Mouse (Mus musculus) thymus, adult 2 months (tissue): ENCODE data around the gene Tmod1. TPM values are rescaled to one million over a fixed set of nuclear protein-coding genes. Genes with fewer than 3 reads are reported as not detected.
A peak's percentile ranks its signal among the peaks of the same experiment; 100 is the strongest.

Experiments used
- DNase-seq: peaks from one replicate; pipeline ENCODE4 v3.0.0; 2021
- H3K27ac ChIP-seq: fragments of 200-500 bp; 2 replicates; pipeline ENCODE4 v1.5.1; 2012; ENCODE audit warnings: low read length, control low read depth; ENCODE audit not compliant: control insufficient read depth, insufficient read depth
- H3K27me3 ChIP-seq: fragments of 200-500 bp; 2 replicates; pipeline ENCODE4 v1.6.1; 2012; ENCODE audit warnings: mild to moderate bottlenecking, low read length, moderate library complexity, mixed read lengths; ENCODE audit not compliant: control insufficient read depth, insufficient read depth
- H3K36me3 ChIP-seq: fragments of 200-500 bp; 2 replicates; pipeline ENCODE4 v1.6.1; 2012; ENCODE audit warnings: mild to moderate bottlenecking, low read length, moderate library complexity; ENCODE audit not compliant: control insufficient read depth, insufficient read depth
- H3K4me1 ChIP-seq: fragments of 200-500 bp; replicated peaks from 2 replicates; pipeline ENCODE4 v1.6.1; 2012; ENCODE audit warnings: low read length; ENCODE audit not compliant: control insufficient read depth, insufficient read depth
- H3K4me3 ChIP-seq: fragments of 200-500 bp; 2 replicates; pipeline ENCODE4 v1.5.1; 2012; ENCODE audit warnings: mild to moderate bottlenecking, low read length, control low read depth, moderate library complexity; ENCODE audit not compliant: control insufficient read depth, insufficient read depth
- CTCF ChIP-seq: fragments of 200-500 bp; IDR thresholded peaks from 2 replicates; pipeline ENCODE4 v1.5.1; 2012; ENCODE audit warnings: mild to moderate bottlenecking, control low read depth, low read length, moderate library complexity, borderline replicate concordance; ENCODE audit not compliant: control insufficient read depth, poor library complexity, insufficient read depth; ENCODE audit errors: extremely low read depth
- POLR2A ChIP-seq: fragments of 200-500 bp; IDR thresholded peaks from 2 replicates; pipeline ENCODE4 v1.6.1; 2012; ENCODE audit warnings: mild to moderate bottlenecking, low read length, control low read depth, moderate library complexity; ENCODE audit not compliant: control insufficient read depth, poor library complexity, insufficient read depth; ENCODE audit errors: extremely low read depth
- WGBS: fragments of 180-500 bp; shearing (Covaris S2); methylation state at CpG from one replicate; pipeline ENCODE4 v1.1.7; 2018; 5-methylcytosine and 5-hydroxymethylcytosine counted together
- polyA plus RNA-seq: library from polyadenylated mRNA; depleted of rRNA; stranded (reverse); fragments of >200 nt; gene quantifications from 2 replicates; pipeline ENCODE4 v1.2.3, GENCODE M21; 2012; rRNA removed

Tmod1 gene
- polyA plus RNA-seq, 1 experiment = 3.6 TPM

DNA sequence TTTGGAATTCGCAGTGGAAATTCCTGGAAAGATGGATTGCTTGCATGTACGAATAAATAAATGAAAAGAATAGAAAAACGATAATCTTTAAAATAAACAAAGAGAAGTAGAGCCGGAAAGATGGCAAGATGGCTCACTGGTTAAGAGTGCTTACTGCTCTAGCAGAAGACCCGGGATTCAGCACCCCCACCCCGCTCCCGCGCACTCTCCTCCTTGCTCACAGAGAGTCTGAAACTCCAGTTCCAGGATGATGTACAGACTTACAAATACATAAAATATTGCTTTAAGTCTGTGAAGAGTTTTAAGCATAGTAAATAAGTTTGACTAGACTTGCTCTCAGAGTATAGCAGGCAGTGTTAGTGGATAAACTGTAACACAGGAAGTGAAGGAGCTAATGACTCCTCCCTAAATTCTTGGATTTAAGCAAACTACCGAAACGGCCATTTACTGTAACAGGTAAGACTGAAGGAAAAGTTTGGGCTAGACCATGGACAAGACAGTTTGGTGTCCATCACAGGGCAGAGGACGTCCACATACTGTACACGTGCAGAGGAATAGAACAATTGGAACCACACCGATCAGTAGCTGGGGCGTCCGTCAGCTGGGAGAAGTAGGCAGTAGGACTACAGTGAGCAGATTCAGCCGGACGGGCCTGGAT lies 99.0 kb downstream of the Tmod1 start:
- H3K27me3 ChIP-seq = no peaks in the 10 kb centered on the region
- H3K27ac ChIP-seq = no peak overlapping the region
- no peak for DNase-seq
- no peaks in the 10 kb centered on the region for H3K36me3 ChIP-seq
- peak overlapping the region; percentile 68 for H3K4me3 ChIP-seq
- no peak for TF ChIP-seq CTCF
- TF ChIP-seq POLR2A = no peak
- WGBS = 12% methylated on average over 17 of the region's 17 CpGs
- peaks cover 4% of the 10 kb centered on the region for H3K4me1 ChIP-seq

DNA sequence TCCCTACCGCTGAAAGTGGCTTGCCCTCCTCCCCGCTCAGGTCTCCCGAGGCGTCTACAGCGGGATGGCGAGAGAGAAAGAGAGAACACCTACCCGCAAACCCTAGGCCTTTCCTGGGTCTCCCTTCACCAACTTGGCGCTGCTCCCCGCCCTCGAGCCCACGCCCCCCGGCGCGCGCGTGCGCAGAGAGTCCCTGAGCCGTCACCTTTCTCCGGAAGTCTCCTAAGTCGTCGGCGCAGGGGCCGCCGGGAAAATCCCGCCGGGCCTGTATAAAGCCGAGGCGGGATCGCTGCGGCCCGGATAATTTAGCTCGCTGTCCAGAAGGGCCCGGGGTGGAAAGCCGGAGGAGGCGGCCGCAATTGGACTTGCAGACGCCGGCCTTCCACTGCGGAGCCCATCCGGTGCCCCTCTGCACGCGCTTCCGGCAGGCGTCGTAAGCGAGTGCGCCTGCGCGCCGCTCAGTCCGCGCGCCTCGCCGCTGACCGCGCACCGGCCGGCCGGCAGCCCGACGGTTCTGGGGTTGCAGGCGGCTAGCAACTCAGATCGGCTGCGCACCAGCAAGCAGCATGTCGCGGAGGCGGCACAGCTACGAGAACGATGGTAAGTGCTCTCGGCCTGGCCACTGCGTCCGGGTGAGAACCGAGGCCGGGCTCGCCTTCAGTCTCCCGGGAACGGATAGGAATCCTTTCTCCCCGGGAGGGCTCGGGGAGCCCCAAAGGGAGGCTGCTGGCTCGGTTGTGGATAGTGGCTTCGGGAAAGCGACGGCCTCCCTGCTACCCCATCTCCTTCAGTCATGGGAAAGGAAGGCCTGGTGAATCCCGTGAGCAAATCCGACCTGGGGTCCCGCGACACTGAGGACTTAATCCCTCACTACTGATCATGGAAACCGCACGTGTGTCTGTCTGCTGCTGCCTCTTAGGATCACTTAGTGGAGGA lies 99.8 kb downstream of the Tmod1 start, which contains the start of the genes Ncbp1 and Tstd2:
TSS of gene Ncbp1 (plus strand) at position 327 of the 936 bp plus-strand sequence.
TSS of gene Tstd2 (minus strand) at position 408 of the 936 bp plus-strand sequence.
- Histone ChIP-seq H3K4me3 (peak within 1 kb of the TSS; percentile 68), H3K4me1 (peaks cover 4% of the 10 kb centered on the region), H3K27ac (no peak within 1 kb of the TSS), H3K27me3 (no peaks in the 10 kb centered on the region), H3K36me3 (no peaks in the 10 kb centered on the region)
- under 1% methylated on average over 89 of the region's 90 CpGs for WGBS
- peak; percentile 91 for DNase-seq
- 0 out of 2 replicates have a peak, but pooled peaks have one; percentile 39 for TF ChIP-seq CTCF
- no peak for TF ChIP-seq POLR2A

DNA sequence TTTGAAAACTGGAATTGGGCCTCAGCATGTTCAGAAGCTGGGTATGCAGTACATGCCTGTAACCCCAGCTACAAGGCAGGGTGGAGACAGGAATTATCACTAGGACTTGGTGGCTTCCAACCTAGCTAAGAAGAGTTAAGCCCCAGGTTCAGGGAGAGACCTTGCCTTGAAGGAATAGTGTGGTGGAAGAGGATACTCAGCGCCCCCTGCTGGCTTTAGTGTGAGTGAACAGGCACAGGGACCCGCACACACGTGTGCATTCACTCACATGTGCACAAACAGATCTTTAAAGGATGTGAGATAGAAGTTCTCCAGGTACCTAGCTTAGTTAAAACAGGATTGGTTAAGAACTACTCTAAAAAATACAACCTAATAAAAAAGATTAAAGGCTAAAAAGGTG lies 105.6 kb downstream of the Tmod1 start:
- no peak for DNase-seq
- 89% methylated on average over 3 of the region's 3 CpGs for WGBS
- H3K36me3 ChIP-seq = peaks cover 18% of the 10 kb centered on the region
- H3K4me1 ChIP-seq = peaks cover 4% of the 10 kb centered on the region
- no peak overlapping the region for H3K27ac ChIP-seq
- H3K4me3 ChIP-seq = no peak overlapping the region
- TF ChIP-seq POLR2A (no peak), CTCF (no peak)
- H3K27me3 ChIP-seq = no peaks in the 10 kb centered on the region

GRCm38 (mm10) chr4:46146881-46147280 lies 108.1 kb downstream of the Tmod1 start:
- H3K4me3 ChIP-seq = no peak overlapping the region
- DNase-seq = no peak
- H3K36me3 ChIP-seq = peaks cover 37% of the 10 kb centered on the region
- no peak overlapping the region for H3K27ac ChIP-seq
- 100% methylated on average over 1 of the region's 1 CpGs for WGBS
- no peaks in the 10 kb centered on the region for H3K27me3 ChIP-seq
- no peaks in the 10 kb centered on the region for H3K4me1 ChIP-seq
- no peak for TF ChIP-seq CTCF
- TF ChIP-seq POLR2A = no peak

DNA sequence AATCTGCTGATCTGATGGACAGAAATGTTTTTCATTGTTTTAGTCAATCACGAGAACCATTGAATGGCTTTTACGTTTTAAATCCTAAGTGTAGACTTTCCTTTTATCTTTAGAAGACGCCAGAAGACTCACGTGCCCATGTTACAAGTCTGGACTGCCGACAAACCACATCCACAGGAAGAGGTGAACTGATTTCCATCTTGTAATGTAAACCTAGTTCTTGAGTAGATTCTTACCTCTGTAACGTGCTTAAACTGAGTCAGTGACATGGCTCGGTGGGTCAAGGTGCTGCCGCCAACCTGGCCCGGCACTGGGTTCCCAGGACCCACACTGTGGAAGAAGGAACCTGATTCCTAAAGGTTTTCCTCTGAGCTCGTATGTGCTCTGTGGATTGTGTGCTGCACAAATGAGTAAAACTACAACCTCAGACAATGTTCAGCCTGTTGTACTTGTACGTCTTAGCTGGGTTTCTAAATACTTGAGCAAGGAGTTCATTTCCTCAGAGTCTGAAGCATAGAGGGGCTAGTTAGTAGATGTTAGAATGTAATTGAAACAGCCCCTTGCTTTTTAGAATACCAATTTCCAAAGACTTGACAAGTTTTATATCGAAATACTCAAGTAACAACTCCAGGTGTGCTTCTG lies 113.3 kb downstream of the Tmod1 start:
- Histone ChIP-seq H3K4me3 (no peak overlapping the region), H3K4me1 (peaks cover 2% of the 10 kb centered on the region; the same call in 1 of the 2 replicates), H3K27ac (peak overlapping the region; percentile 40; the same call in 1 of the 2 replicates), H3K27me3 (no peaks in the 10 kb centered on the region), H3K36me3 (peaks cover 78% of the 10 kb centered on the region)
- WGBS = 47% methylated on average over 12 of the region's 12 CpGs
- DNase-seq = peak; percentile 22
- TF ChIP-seq CTCF = no peak
- TF ChIP-seq POLR2A = no peak

- peaks cover 78% of the 10 kb centered on the region for H3K36me3 ChIP-seq
- H3K4me1 ChIP-seq = peaks cover 4% of the 10 kb centered on the region
- H3K27me3 ChIP-seq = no peaks in the 10 kb centered on the region
- TF ChIP-seq CTCF (no peak), POLR2A (no peak)
- DNase-seq = no peak
- no peak overlapping the region; the same call in 1 of the 2 replicates for H3K27ac ChIP-seq
- H3K4me3 ChIP-seq = no peak overlapping the region
- 18% methylated on average over 2 of the region's 2 CpGs for WGBS
Observed at GRCm38 (mm10) chr4:46164027-46164426, 125.3 kb downstream of the Tmod1 start.

Other genes starting within 250 kb of the Tmod1 start
- gene Aldh1b1, start 239.9 kb upstream of the Tmod1 start, polyA plus RNA-seq = 9.6 and 11.1 TPM in 2 replicates
- gene Igfbpl1, start 212.0 kb upstream of the Tmod1 start, polyA plus RNA-seq = 0.15 and 0.27 TPM in 2 replicates
- gene Stra6l, start 190.3 kb upstream of the Tmod1 start, polyA plus RNA-seq = 1.3 and 1.7 TPM in 2 replicates
- gene Ccdc180, start 148.6 kb upstream of the Tmod1 start, polyA plus RNA-seq = 0.05 TPM in 1 of 2 replicates, not detected in the other
- 4.3 and 5.0 TPM in 2 replicates for gene Tdrd7, start 73.6 kb upstream of the Tmod1 start, polyA plus RNA-seq
- 53.3 and 56.7 TPM in 2 replicates for gene Ncbp1, start 99.7 kb downstream of the Tmod1 start, polyA plus RNA-seq
- 20.3 and 23.8 TPM in 2 replicates for gene Tstd2, start 99.8 kb downstream of the Tmod1 start, polyA plus RNA-seq
- gene Xpa, start 157.4 kb downstream of the Tmod1 start, polyA plus RNA-seq = 33.4 and 36.4 TPM in 2 replicates